Mouse (Mus musculus): ENCODE measurements around the gene Calm2. TPM values are rescaled to one million over a fixed set of nuclear protein-coding genes. Genes with fewer than 3 reads are reported as not detected.
A peak's percentile ranks its signal among the peaks of the same experiment; 100 is the strongest.

Calm2 gene
- polyA plus RNA-seq, 1 experiment from 2014 or later, result 2,858 TPM

DNA sequence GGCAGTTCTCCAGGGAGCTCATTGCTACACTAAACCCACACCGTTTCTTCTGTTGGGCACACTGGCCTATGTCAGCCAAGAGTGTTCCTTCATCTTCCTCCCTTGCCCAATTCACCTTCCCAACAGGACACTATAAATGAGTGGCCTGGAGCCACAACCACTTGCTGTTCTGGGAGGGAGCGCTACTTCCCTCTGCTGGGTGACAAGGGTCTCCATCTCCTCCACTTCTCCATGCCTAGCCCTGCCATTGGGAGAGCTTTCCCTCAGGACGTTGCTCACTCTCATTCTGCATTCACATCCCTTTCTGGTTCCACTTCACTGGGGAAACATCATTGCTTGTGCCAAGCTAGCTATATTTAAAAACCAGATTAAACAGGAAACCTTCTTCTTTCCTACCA lies 14.8 kb upstream of the Calm2 start:
- H3K4me2 ChIP-seq (replicated peaks), result no peak overlapping the region
- H3K27ac ChIP-seq, result 0 out of 2 replicates have a peak overlapping the region, but pooled peaks have one; percentile 45
- H3K9me3 ChIP-seq (ENCODE audit: control insufficient read depth, low read length), result no peaks in the 10 kb centered on the region
- H3K9ac ChIP-seq, result no peak overlapping the region
- no peak overlapping the region for H3K4me3 ChIP-seq (replicated peaks; ENCODE audit: low read length)
- no peaks in the 10 kb centered on the region for H3K27me3 ChIP-seq (ENCODE audit: control insufficient read depth, insufficient read depth, low read length)
- WGBS, result 33% methylated on average over 3 of the region's 3 CpGs
- H3K4me1 ChIP-seq (replicated peaks; ENCODE audit: control insufficient read depth, insufficient read depth, low read length), result peaks cover 42% of the 10 kb centered on the region
- H3K36me3 ChIP-seq (replicated peaks; ENCODE audit: control insufficient read depth, insufficient read depth), result no peaks in the 10 kb centered on the region
- ATAC-seq (ENCODE audit: low FRiP score) (no peak), DNase-seq (ENCODE audit: low spot score) (no peak)

DNA sequence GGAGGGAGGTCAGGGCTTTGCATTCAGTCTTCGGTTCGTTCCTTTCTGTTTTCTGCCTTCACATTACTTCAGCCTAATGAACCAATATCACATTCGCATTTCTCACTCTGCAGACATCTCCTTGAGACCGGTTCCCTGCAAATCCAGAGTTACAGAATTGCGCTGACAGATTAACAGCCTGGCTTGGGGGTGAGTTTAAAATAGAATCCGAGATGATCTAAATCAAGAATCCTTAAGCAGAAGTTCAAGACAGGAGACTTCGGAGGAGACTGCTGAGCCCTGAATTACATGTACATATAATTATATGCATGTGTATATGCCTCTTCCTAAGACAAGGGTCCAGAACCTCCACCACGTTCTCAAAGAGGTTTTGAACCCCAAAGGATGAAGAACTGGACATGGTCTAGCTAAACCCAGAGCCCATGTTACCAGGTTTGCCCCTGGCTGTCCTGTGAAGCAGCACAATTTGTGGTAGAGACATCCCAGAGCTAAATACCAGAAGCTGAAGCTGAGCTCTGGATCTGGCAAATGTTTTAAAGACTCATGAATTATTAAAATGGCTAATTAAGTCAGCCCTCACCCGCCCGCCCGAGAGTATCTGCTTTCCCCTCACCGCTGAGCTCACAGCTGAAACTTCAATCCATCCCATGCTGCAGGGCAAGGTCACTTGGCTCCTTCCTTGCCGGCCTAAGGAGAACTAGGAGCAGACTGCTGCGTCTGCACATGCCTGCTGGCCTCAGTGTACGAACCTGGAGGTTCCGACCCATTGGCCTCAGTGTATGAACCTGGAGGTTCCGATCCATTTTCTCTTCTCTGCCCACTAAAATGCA lies 14.1 kb upstream of the Calm2 start:
- WGBS, result 18% methylated on average over 17 of the region's 17 CpGs

DNA sequence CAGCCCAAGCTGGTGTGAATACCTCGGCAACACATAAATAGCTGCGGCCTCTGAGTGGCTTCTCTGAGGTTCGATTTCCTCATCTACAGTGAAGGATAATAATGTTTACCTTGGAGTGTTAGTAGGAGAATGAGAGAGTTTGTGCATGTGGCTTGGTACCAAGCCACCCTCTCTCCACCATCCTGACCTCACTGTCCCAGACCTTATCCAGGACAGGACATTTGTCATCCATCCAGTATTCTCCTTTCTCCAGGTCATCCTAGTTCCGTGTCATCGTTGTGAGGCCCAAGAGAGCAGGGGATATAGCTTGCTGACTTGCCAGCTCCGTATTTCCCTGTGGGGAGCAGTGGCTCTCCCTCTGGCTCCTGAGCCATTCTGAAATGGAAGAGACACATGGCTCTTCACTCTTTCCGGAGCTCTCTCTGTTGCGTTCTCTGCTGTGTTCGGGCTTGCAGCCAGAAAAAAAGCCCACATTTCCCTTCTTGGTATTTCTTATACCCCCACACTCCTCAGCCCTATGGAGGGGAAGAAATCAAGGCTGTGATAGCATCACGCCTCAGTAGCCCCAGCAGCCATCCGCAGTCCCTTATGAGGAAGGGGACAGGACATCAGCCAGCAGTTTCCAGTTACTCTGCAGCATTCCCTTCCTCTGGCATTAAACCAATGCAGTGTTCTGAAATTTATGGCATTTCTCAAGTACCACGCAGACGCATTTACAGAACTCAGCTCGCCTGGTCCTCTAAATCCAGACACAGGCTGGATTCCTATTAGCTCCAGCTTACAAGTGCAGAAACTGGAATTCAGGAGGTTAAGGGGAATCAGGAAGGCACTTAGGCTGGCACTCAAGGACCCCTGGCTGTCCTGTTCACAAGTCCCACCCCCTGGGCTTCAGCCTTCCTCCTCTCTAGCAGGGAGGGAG lies 13.3 kb upstream of the Calm2 start:
- Histone ChIP-seq H3K4me2 (replicated peaks) (peak overlapping the region; percentile 31), H3K27me3 (ENCODE audit: control insufficient read depth, insufficient read depth, low read length) (no peaks in the 10 kb centered on the region), H3K9me3 (ENCODE audit: control insufficient read depth, low read length) (no peaks in the 10 kb centered on the region), H3K9ac (peak overlapping the region; percentile 21; the same call in 1 of the 2 replicates), H3K27ac (peak overlapping the region; percentile 45), H3K4me3 (replicated peaks; ENCODE audit: low read length) (no peak overlapping the region), H3K4me1 (replicated peaks; ENCODE audit: control insufficient read depth, insufficient read depth, low read length) (peaks cover 42% of the 10 kb centered on the region), H3K36me3 (replicated peaks; ENCODE audit: control insufficient read depth, insufficient read depth) (no peaks in the 10 kb centered on the region)
- WGBS, result 12% methylated on average over 14 of the region's 14 CpGs
- no peak; the same call in 1 of the 2 replicates for ATAC-seq (ENCODE audit: low FRiP score)
- peak; percentile 45 for DNase-seq (ENCODE audit: low spot score)

More for the DNA sequence above, 14.1 kb upstream of the Calm2 start:
- Histone ChIP-seq H3K9me3 (ENCODE audit: control insufficient read depth, low read length) (no peaks in the 10 kb centered on the region), H3K4me2 (replicated peaks) (peak overlapping the region; percentile 31), H3K4me3 (replicated peaks; ENCODE audit: low read length) (no peak overlapping the region), H3K27me3 (ENCODE audit: control insufficient read depth, insufficient read depth, low read length) (no peaks in the 10 kb centered on the region), H3K27ac (peak overlapping the region; percentile 45), H3K36me3 (replicated peaks; ENCODE audit: control insufficient read depth, insufficient read depth) (no peaks in the 10 kb centered on the region), H3K9ac (peak overlapping the region; percentile 30; the same call in 1 of the 2 replicates), H3K4me1 (replicated peaks; ENCODE audit: control insufficient read depth, insufficient read depth, low read length) (peaks cover 42% of the 10 kb centered on the region)
- ATAC-seq (ENCODE audit: low FRiP score) (peak; percentile 56; the same call in 1 of the 2 replicates), DNase-seq (ENCODE audit: low spot score) (peak; percentile 50)

GRCm38 (mm10) chr17:87458911-87459749 lies 12.4 kb upstream of the Calm2 start:
- WGBS, result 8% methylated on average over 13 of the region's 17 CpGs
- ATAC-seq (ENCODE audit: low FRiP score), result 0 out of 2 replicates have a peak, but pooled peaks have one; percentile 21
- H3K4me1 ChIP-seq (replicated peaks; ENCODE audit: control insufficient read depth, insufficient read depth, low read length), result peaks cover 42% of the 10 kb centered on the region
- H3K27me3 ChIP-seq (ENCODE audit: control insufficient read depth, insufficient read depth, low read length), result no peaks in the 10 kb centered on the region
- peak overlapping the region; percentile 31 for H3K4me2 ChIP-seq (replicated peaks)
- peak overlapping the region; percentile 21; the same call in 1 of the 2 replicates for H3K9ac ChIP-seq
- no peak overlapping the region for H3K4me3 ChIP-seq (replicated peaks; ENCODE audit: low read length)
- H3K36me3 ChIP-seq (replicated peaks; ENCODE audit: control insufficient read depth, insufficient read depth), result no peaks in the 10 kb centered on the region
- DNase-seq (ENCODE audit: low spot score), result peak; percentile 36
- peak overlapping the region; percentile 55; the same call in 1 of the 2 replicates for H3K27ac ChIP-seq
- no peaks in the 10 kb centered on the region for H3K9me3 ChIP-seq (ENCODE audit: control insufficient read depth, low read length)

DNA sequence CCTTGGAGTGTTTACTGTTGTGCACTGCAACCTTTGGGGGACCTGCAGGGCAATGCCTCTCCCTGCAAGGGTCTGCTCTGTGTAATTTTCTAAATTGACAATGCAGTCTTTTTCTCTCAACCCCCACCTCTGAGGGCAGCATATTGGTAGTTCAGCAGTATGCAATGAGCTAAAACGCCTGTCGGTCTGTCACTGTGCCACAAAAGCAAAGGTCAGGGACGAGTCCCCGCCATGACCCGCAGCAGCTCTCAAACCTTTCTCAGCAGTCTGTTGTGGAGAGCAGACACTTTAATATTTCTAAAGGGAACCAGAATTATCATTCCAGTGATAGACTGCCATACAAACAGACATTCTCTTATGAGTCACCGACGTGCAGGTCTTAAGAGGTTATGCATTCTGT lies 11.2 kb upstream of the Calm2 start:
- Histone ChIP-seq H3K36me3 (replicated peaks; ENCODE audit: control insufficient read depth, insufficient read depth) (no peaks in the 10 kb centered on the region), H3K9ac (no peak overlapping the region), H3K27ac (peak overlapping the region; percentile 55; the same call in 1 of the 2 replicates), H3K4me1 (replicated peaks; ENCODE audit: control insufficient read depth, insufficient read depth, low read length) (peaks cover 42% of the 10 kb centered on the region), H3K4me3 (replicated peaks; ENCODE audit: low read length) (no peak overlapping the region), H3K4me2 (replicated peaks) (no peak overlapping the region), H3K9me3 (ENCODE audit: control insufficient read depth, low read length) (no peaks in the 10 kb centered on the region), H3K27me3 (ENCODE audit: control insufficient read depth, insufficient read depth, low read length) (no peaks in the 10 kb centered on the region)
- no peak for ATAC-seq (ENCODE audit: low FRiP score)
- 31% methylated on average over 7 of the region's 7 CpGs for WGBS
- DNase-seq (ENCODE audit: low spot score), result no peak

- ATAC-seq (ENCODE audit: low FRiP score), result no peak
- WGBS, result 85% methylated on average over 3 of the region's 3 CpGs
- Histone ChIP-seq H3K9ac (no peak overlapping the region), H3K4me2 (replicated peaks) (no peak overlapping the region), H3K4me1 (replicated peaks; ENCODE audit: control insufficient read depth, insufficient read depth, low read length) (peaks cover 15% of the 10 kb centered on the region), H3K4me3 (replicated peaks; ENCODE audit: low read length) (no peak overlapping the region), H3K36me3 (replicated peaks; ENCODE audit: control insufficient read depth, insufficient read depth) (no peaks in the 10 kb centered on the region), H3K27ac (no peak overlapping the region), H3K27me3 (ENCODE audit: control insufficient read depth, insufficient read depth, low read length) (no peaks in the 10 kb centered on the region), H3K9me3 (ENCODE audit: control insufficient read depth, low read length) (no peaks in the 10 kb centered on the region)
- DNase-seq (ENCODE audit: low spot score), result no peak
Measured at GRCm38 (mm10) chr17:87454121-87454520, 7.4 kb upstream of the Calm2 start.

DNA sequence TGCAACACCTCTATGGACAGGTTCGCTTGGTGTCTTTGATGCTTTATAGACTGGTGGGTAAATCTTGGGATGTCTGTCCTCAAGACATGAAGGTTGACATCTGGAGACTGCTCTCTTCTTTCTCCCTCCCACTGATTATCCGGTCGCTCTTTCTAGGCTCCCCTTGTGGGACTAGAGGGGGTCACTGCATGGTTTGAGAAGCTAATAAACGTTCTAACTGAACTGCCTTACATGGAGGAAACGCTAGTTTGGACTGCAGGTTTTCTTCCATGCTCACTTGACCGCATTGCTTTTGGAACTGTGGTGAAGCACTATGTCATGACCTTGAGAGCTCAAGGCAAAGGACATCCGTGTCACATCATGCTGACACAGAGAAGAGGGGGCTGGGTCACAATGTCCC lies 6.6 kb upstream of the Calm2 start:
- no peak overlapping the region for H3K4me3 ChIP-seq (replicated peaks; ENCODE audit: low read length)
- no peaks in the 10 kb centered on the region for H3K9me3 ChIP-seq (ENCODE audit: control insufficient read depth, low read length)
- H3K9ac ChIP-seq, result no peak overlapping the region
- no peaks in the 10 kb centered on the region for H3K27me3 ChIP-seq (ENCODE audit: control insufficient read depth, insufficient read depth, low read length)
- no peak for ATAC-seq (ENCODE audit: low FRiP score)
- no peak overlapping the region for H3K4me2 ChIP-seq (replicated peaks)
- no peak for DNase-seq (ENCODE audit: low spot score)
- no peak overlapping the region for H3K27ac ChIP-seq
- WGBS, result 85% methylated on average over 7 of the region's 7 CpGs
- no peaks in the 10 kb centered on the region for H3K36me3 ChIP-seq (replicated peaks; ENCODE audit: control insufficient read depth, insufficient read depth)
- peaks cover 7% of the 10 kb centered on the region for H3K4me1 ChIP-seq (replicated peaks; ENCODE audit: control insufficient read depth, insufficient read depth, low read length)

DNA sequence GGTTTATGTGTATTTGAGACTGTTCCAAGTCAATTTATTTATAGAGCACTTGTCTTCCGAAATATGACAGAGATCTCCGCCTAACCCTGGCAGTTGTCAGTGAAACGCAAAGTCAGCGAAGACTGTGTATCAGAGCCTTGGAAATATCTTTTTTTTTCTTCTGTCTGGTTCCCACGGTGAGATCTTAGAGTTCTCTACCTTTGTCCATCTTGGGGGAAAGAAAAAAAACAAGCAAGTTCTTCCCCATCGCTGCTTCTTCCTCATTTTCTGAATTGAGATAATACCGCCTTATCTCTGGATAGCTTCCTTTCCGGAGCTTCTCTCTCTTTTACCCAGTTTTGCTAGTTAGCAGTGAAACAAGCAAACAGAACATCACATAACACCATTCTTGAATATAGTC lies 2.1 kb upstream of the Calm2 start:
- no peak overlapping the region for H3K27ac ChIP-seq
- ATAC-seq (ENCODE audit: low FRiP score) (no peak), DNase-seq (ENCODE audit: low spot score) (no peak)
- no peaks in the 10 kb centered on the region for H3K27me3 ChIP-seq (ENCODE audit: control insufficient read depth, insufficient read depth, low read length)
- no peak overlapping the region for H3K4me2 ChIP-seq (replicated peaks)
- H3K36me3 ChIP-seq (replicated peaks; ENCODE audit: control insufficient read depth, insufficient read depth), result 0 out of 2 replicates have a peak, but pooled peaks cover 5% of the 10 kb centered on the region
- H3K9ac ChIP-seq, result no peak overlapping the region
- H3K4me3 ChIP-seq (replicated peaks; ENCODE audit: low read length), result no peak overlapping the region
- WGBS, result 88% methylated on average over 8 of the region's 8 CpGs
- no peaks in the 10 kb centered on the region for H3K9me3 ChIP-seq (ENCODE audit: control insufficient read depth, low read length)
- H3K4me1 ChIP-seq (replicated peaks; ENCODE audit: control insufficient read depth, insufficient read depth, low read length), result peaks cover 18% of the 10 kb centered on the region

All from hindbrain, embryonic 14.5 days (tissue).